In genomic region chr16:12076270-12076669, GRCm38 (mm10) we compare ENCODE assay signal across 8 mouse cellular contexts.
DNase-seq lines count a peak whose midpoint lies in the region; ATAC-seq lines count a peak whose summit lies in the region.

No protein-coding gene starts in this region.

- peak; percentile 66; the same call in 1 of the 2 replicates for ATAC-seq in limb, embryonic 13.5 days (ENCODE audit: low FRiP score, low read depth)
- ATAC-seq in hindbrain, embryonic 15.5 days (ENCODE audit: low FRiP score, low read depth) = peak; percentile 74
- ATAC-seq in cerebellum, adult (ENCODE audit: insufficient number of reproducible peaks, low FRiP score, low TSS enrichment) = no peak

- DNase-seq in adrenal gland, adult (ENCODE audit: inconsistent age in 2 of 2, low spot score in 1 of 2) = peak; percentile 66 to 83
- DNase-seq in adrenal gland, postnatal 4 days (ENCODE audit: low spot score in 2 of 2) = no peak
- no peak for DNase-seq in limb, embryonic 10.5 days (ENCODE audit: low spot score)
- peak; percentile 69 for DNase-seq in ovary, adult 18-20 months (ENCODE audit: low spot score)
- no peak for DNase-seq in T-cell, adult 2 months (ENCODE audit: low spot score)

- H3K27me3 ChIP-seq in limb, embryonic 13.5 days = no peaks in the 10 kb centered on the region
- H3K27me3 ChIP-seq in limb, embryonic 10.5 days (ENCODE audit: low read depth, poor library complexity, severe bottlenecking) = no peaks in the 10 kb centered on the region
- H3K27me3 ChIP-seq in hindbrain, embryonic 15.5 days = no peaks in the 10 kb centered on the region

- H3K27ac ChIP-seq in limb, embryonic 13.5 days = no peak overlapping the region
- H3K27ac ChIP-seq in limb, embryonic 10.5 days = no peak overlapping the region
- H3K27ac ChIP-seq in hindbrain, embryonic 15.5 days (replicated peaks) = peak overlapping the region; percentile 34; the same call in 1 of the 2 replicates

- 41% methylated on average over 3 of the region's 3 CpGs for WGBS in limb, embryonic 13.5 days
- WGBS in limb, embryonic 10.5 days = 86% methylated on average over 3 of the region's 3 CpGs
- 58% methylated on average over 3 of the region's 3 CpGs for WGBS in hindbrain, embryonic 15.5 days

- H3K9me3 ChIP-seq in limb, embryonic 13.5 days = no peaks in the 10 kb centered on the region
- H3K9me3 ChIP-seq in limb, embryonic 10.5 days (replicated peaks) = no peaks in the 10 kb centered on the region
- no peaks in the 10 kb centered on the region for H3K9me3 ChIP-seq in hindbrain, embryonic 15.5 days

- no peak overlapping the region for H3K4me2 ChIP-seq in limb, embryonic 13.5 days (replicated peaks)
- H3K4me2 ChIP-seq in hindbrain, embryonic 15.5 days = no peak overlapping the region

- H3K4me1 ChIP-seq in limb, embryonic 13.5 days = 0 out of 2 replicates have a peak, but pooled peaks cover 7% of the 10 kb centered on the region
- 0 out of 2 replicates have a peak, but pooled peaks cover 5% of the 10 kb centered on the region for H3K4me1 ChIP-seq in limb, embryonic 10.5 days
- H3K4me1 ChIP-seq in hindbrain, embryonic 15.5 days (replicated peaks) = peaks cover 11% of the 10 kb centered on the region

- no peaks in the 10 kb centered on the region for H3K36me3 ChIP-seq in limb, embryonic 13.5 days
- no peaks in the 10 kb centered on the region for H3K36me3 ChIP-seq in limb, embryonic 10.5 days
- H3K36me3 ChIP-seq in hindbrain, embryonic 15.5 days = no peaks in the 10 kb centered on the region

- no peak overlapping the region for H3K9ac ChIP-seq in limb, embryonic 13.5 days
- no peak overlapping the region for H3K9ac ChIP-seq in hindbrain, embryonic 15.5 days

- no peak overlapping the region for H3K4me3 ChIP-seq in limb, embryonic 13.5 days
- no peak overlapping the region for H3K4me3 ChIP-seq in limb, embryonic 10.5 days
- H3K4me3 ChIP-seq in hindbrain, embryonic 15.5 days = no peak overlapping the region

Comparison
In these comparisons a context has a peak if more than half of its experiments do, and no peak if none do; other contexts are left out.
1. DNase-seq: peak in adrenal gland, adult (2 of 2) and ovary, adult 18-20 months (single experiment); none in adrenal gland, postnatal 4 days (0 of 2), limb, embryonic 10.5 days (single experiment) and T-cell, adult 2 months (single experiment).